Mouse (Mus musculus): Measurements from ENCODE around the gene Foxp2.

GRCm38 (mm10) chr6:15063246-15063645 is 162.1 kb downstream of the Foxp2 start:
- TF ChIP-seq CTCF (IDR thresholded peaks at IDR 0.05; ENCODE audit: insufficient read depth, low read depth, low read length) = no peak
- no peak for TF ChIP-seq POLR2A (IDR thresholded peaks at IDR 0.05; ENCODE audit: insufficient read depth, low read depth, low read length)
